Mouse (Mus musculus): Measurements from ENCODE around the gene Mdm2.

DNA sequence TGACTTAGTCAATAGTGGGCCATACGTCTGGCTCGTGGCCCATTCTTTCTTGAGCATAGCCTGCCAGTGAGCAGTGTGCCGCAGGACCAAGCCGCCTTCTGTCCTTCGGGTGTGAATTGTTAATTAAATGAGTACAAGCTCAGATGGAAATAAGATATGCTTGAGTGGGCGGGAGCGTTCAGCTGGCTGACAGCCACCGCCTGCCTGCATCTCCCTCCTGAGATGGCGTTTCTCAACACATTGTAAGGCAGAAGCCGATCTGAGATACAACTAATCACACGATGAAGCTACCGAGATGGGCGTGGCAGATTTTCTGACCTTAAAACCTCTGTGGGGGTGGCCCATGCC is 63.4 kb downstream of the Mdm2 start:
- TF ChIP-seq CTCF (IDR thresholded peaks at IDR 0.05; ENCODE audit: control insufficient read depth, insufficient read depth, low read length): no peak
- no peak for TF ChIP-seq POLR2A (IDR thresholded peaks at IDR 0.05; ENCODE audit: borderline replicate concordance, control insufficient read depth, low read depth, low read length)
